8 mouse cellular contexts compared by ENCODE assay signal in genomic region chr2:144638719-144639118, GRCm38 (mm10). TPM values are rescaled to one million over a fixed set of nuclear protein-coding genes. Genes with fewer than 3 reads are reported as not detected.
DNase-seq lines count a peak whose midpoint lies in the region; ATAC-seq and TF ChIP-seq lines count a peak whose summit lies in the region.

No protein-coding gene starts in this region.

- DNase-seq in cerebellum, adult 18-20 months, result peak; percentile 31 to 46
- DNase-seq in cerebellum, adult 9-11 months, result no peak
- peak; percentile 72 for DNase-seq in hindbrain, postnatal 0 days (ENCODE audit: low spot score)
- peak; percentile 25 for DNase-seq in 3T3-L1 (ENCODE audit: low read depth, low spot score)
- peak; percentile 45 for DNase-seq in embryo, embryonic 11 days
- no peak for DNase-seq in layer of hippocampus, adult 8-10 months (ENCODE audit: low spot score in 2 of 2)
- DNase-seq in c-Kit-positive CD71-positive TER-119-positive erythroid progenitor cells, embryonic 14.5 days (ENCODE audit: low spot score), result no peak

- H3K27me3 ChIP-seq in hindbrain, postnatal 0 days (ENCODE audit: insufficient read depth, low read length), result no peaks in the 10 kb centered on the region
- no peaks in the 10 kb centered on the region for H3K27me3 ChIP-seq in hindbrain, embryonic 16.5 days (replicated peaks; ENCODE audit: control insufficient read depth, insufficient read depth, low read length)

- TF ChIP-seq CTCF in hindbrain, postnatal 0 days (IDR thresholded peaks at IDR 0.05; ENCODE audit: low read depth), result peak; percentile 81

- no peak overlapping the region for H3K27ac ChIP-seq in hindbrain, postnatal 0 days
- H3K27ac ChIP-seq in hindbrain, embryonic 16.5 days (ENCODE audit: low read depth, low read length), result no peak overlapping the region

- WGBS in hindbrain, postnatal 0 days, result 55% methylated on average over 4 of the region's 4 CpGs
- WGBS in hindbrain, embryonic 16.5 days, result 64% methylated on average over 4 of the region's 4 CpGs

- H3K4me2 ChIP-seq in hindbrain, postnatal 0 days (ENCODE audit: low read depth, low read length), result no peak overlapping the region
- no peak overlapping the region for H3K4me2 ChIP-seq in hindbrain, embryonic 16.5 days (ENCODE audit: low read length)

- no peak for ATAC-seq in hindbrain, postnatal 0 days
- ATAC-seq in hindbrain, embryonic 16.5 days, result no peak

- no peaks in the 10 kb centered on the region for H3K9me3 ChIP-seq in hindbrain, postnatal 0 days (ENCODE audit: low read length)
- H3K9me3 ChIP-seq in hindbrain, embryonic 16.5 days (ENCODE audit: control insufficient read depth, low read length), result no peaks in the 10 kb centered on the region

- no peaks in the 10 kb centered on the region for H3K4me1 ChIP-seq in hindbrain, postnatal 0 days (ENCODE audit: insufficient read depth, low read length)
- no peaks in the 10 kb centered on the region; the same call in 1 of the 2 replicates for H3K4me1 ChIP-seq in hindbrain, embryonic 16.5 days (ENCODE audit: control insufficient read depth, insufficient read depth, low read depth, low read length)

- no peak overlapping the region for H3K9ac ChIP-seq in hindbrain, postnatal 0 days (replicated peaks; ENCODE audit: low read length)
- no peak overlapping the region for H3K9ac ChIP-seq in hindbrain, embryonic 16.5 days (ENCODE audit: low read depth, low read length)

- no peak overlapping the region for H3K4me3 ChIP-seq in hindbrain, postnatal 0 days (ENCODE audit: low read length)
- H3K4me3 ChIP-seq in hindbrain, embryonic 16.5 days (ENCODE audit: low read length), result no peak overlapping the region

- no peaks in the 10 kb centered on the region for H3K36me3 ChIP-seq in hindbrain, postnatal 0 days (ENCODE audit: insufficient read depth, low read length)
- no peaks in the 10 kb centered on the region for H3K36me3 ChIP-seq in hindbrain, embryonic 16.5 days (ENCODE audit: control insufficient read depth, insufficient read depth, low read length)

RNA-seq across cellular contexts. Expression of gene Dtd1, which starts 39.0 kb away (rescaled TPM):
- total RNA-seq in hindbrain, postnatal 0 days (2014; rRNA removed), result 63.4 and 68.5 TPM in 2 replicates
- 172 and 173 TPM in 2 replicates for polyA plus RNA-seq in hindbrain, postnatal 0 days (2015; fragmentation: Nextera tagmentation; extraction: Ambion mirVana)
- 137 and 144 TPM in 2 replicates for polyA plus RNA-seq in hindbrain, embryonic 16.5 days (2015; fragmentation: Nextera tagmentation; extraction: Ambion mirVana)
- 10 to 100 TPM; 59.2 to 73.7 (median 68.7) TPM for total RNA-seq in layer of hippocampus, adult 8-10 months (2022)

RNA-seq across cellular contexts. Expression of gene Smim26, which starts 44.9 kb away (rescaled TPM):
- 18.9 and 21.7 TPM in 2 replicates for total RNA-seq in hindbrain, postnatal 0 days (2014; rRNA removed)
- 72.7 and 75.9 TPM in 2 replicates for polyA plus RNA-seq in hindbrain, postnatal 0 days (2015; fragmentation: Nextera tagmentation; extraction: Ambion mirVana)
- 59.8 and 63.3 TPM in 2 replicates for polyA plus RNA-seq in hindbrain, embryonic 16.5 days (2015; fragmentation: Nextera tagmentation; extraction: Ambion mirVana)
- 10 to 100 TPM; 48.3 to 77.4 (median 61.4) TPM for total RNA-seq in layer of hippocampus, adult 8-10 months (2022)

Comparison
In these comparisons a context has a peak if more than half of its experiments do, and no peak if none do; other contexts are left out.
1. DNase-seq: peak in cerebellum, adult 18-20 months (2 of 2), hindbrain, postnatal 0 days (single experiment), 3T3-L1 (single experiment) and embryo, embryonic 11 days (single experiment); none in cerebellum, adult 9-11 months (single experiment), layer of hippocampus, adult 8-10 months (0 of 2) and c-Kit-positive CD71-positive TER-119-positive erythroid progenitor cells, embryonic 14.5 days (single experiment).